Mouse (Mus musculus) forebrain, embryonic 10.5 days (tissue): ENCODE measurements at regions not wholly inside any gene's neighbourhood (a gene's known extent, or its start where the extent isn't known, plus 50 kb on each side); places are given as distances from the start of the nearest gene placed in this dataset.

ENCODE experiments used
- DNase-seq: peaks from one replicate; pipeline ENCODE4 v3.0.0-alpha.2; 2017; ENCODE audit warnings: low spot score; ENCODE audit errors: extremely low spot score
- H3K27ac ChIP-seq: fragments of 300-500 bp; sonication (generic); 2 replicates; pipeline ENCODE4 v1.5.1; 2016; ENCODE audit warnings: mild to moderate bottlenecking
- H3K27me3 ChIP-seq: fragments of 300-500 bp; sonication (generic); 2 replicates; pipeline ENCODE4 v1.6.1; 2016; ENCODE audit warnings: mild to moderate bottlenecking; ENCODE audit not compliant: poor library complexity, severe bottlenecking
- H3K36me3 ChIP-seq: fragments of 300-500 bp; sonication (generic); replicated peaks from 2 replicates; pipeline ENCODE4 v1.6.1; 2016; ENCODE audit warnings: mild to moderate bottlenecking, moderate library complexity
- H3K4me1 ChIP-seq: fragments of 300-500 bp; sonication (generic); 2 replicates; pipeline ENCODE4 v1.6.1; 2016
- H3K4me3 ChIP-seq: fragments of 300-500 bp; sonication (generic); 2 replicates; pipeline ENCODE4 v1.5.1; 2016; ENCODE audit warnings: mild to moderate bottlenecking, moderate library complexity
- H3K9me3 ChIP-seq: fragments of 300-500 bp; sonication (generic); 2 replicates; pipeline ENCODE4 v1.6.1; 2016; ENCODE audit warnings: mild to moderate bottlenecking, moderate library complexity
- WGBS: fragments of 180-500 bp; shearing (Covaris S2); methylation state at CpG from one replicate; pipeline ENCODE4 v1.1.7; 2016; 5-methylcytosine and 5-hydroxymethylcytosine counted together

DNA sequence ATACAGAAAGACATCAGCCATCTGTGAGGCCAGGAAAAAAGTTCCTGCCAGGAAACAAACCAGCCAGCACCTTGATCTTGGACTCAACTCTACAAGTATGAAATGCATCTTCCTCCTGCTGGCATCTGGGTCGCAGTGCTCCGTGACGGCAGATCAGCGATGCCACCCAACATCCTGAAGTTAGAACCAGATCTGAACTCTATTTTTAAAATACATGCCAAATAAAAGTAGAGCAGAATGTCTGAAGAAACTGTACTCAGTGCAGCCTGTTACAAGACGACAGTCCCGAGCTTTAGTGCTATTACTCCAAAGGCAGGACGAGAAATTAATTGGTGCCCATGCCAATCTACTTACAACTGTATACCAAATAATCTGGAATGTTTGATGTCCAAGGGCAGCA is 80.2 kb downstream of the Kctd12 start:
- WGBS: 95% methylated on average over 7 of the region's 7 CpGs
- Histone ChIP-seq H3K27me3 (no peaks in the 10 kb centered on the region), H3K4me1 (peaks cover 4% of the 10 kb centered on the region; the same call in 1 of the 2 replicates), H3K27ac (no peak overlapping the region), H3K9me3 (no peaks in the 10 kb centered on the region), H3K36me3 (no peaks in the 10 kb centered on the region), H3K4me3 (no peak overlapping the region)
- DNase-seq: no peak

DNA sequence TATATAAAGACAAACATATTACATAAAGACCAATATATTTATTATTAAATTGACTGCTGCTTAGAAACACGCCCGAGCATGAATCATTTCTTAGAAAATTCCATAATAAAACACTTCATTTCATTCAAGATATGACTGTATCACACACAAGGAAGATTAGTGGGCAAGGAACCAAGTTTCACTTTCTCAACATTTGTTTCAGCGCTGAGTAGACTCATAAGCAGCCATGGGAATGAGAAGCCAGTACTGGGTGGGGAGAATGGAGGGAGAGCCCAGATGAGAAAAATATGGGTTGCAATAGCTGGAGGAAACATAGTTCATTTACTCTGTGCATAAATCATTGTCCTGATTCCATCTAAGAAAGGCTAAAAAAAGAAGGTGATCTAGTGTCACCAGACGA is 84.0 kb downstream of the Kctd12 start:
- no peak for DNase-seq
- H3K27me3 ChIP-seq: no peaks in the 10 kb centered on the region
- H3K36me3 ChIP-seq: no peaks in the 10 kb centered on the region
- H3K9me3 ChIP-seq: no peaks in the 10 kb centered on the region
- peaks cover 4% of the 10 kb centered on the region; the same call in 1 of the 2 replicates for H3K4me1 ChIP-seq
- WGBS: 94% methylated on average over 4 of the region's 4 CpGs
- no peak overlapping the region for H3K27ac ChIP-seq
- no peak overlapping the region for H3K4me3 ChIP-seq

DNA sequence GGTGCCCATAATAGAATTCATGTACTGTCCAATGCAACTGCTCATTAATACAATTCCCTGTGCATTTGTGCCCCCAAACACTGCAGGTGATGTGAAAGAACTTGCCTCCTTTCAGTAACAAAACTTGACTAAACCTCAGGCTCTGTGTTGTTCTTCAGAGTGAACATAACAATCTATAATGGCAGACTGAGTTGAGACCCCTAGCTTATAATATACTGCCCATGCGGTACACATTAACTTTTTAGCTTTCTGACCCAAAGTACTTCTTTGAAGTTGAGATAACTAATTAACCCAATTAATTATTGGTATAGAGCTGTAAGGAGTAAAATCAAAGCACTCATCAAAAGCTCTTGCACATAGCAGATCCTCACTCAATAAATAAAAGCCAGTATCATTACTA is 85.4 kb downstream of the Kctd12 start:
- Histone ChIP-seq H3K4me1 (no peaks in the 10 kb centered on the region), H3K27ac (no peak overlapping the region), H3K36me3 (no peaks in the 10 kb centered on the region), H3K9me3 (no peaks in the 10 kb centered on the region), H3K27me3 (no peaks in the 10 kb centered on the region), H3K4me3 (no peak overlapping the region)
- DNase-seq: no peak
- WGBS: 93% methylated on average over 1 of the region's 1 CpGs

DNA sequence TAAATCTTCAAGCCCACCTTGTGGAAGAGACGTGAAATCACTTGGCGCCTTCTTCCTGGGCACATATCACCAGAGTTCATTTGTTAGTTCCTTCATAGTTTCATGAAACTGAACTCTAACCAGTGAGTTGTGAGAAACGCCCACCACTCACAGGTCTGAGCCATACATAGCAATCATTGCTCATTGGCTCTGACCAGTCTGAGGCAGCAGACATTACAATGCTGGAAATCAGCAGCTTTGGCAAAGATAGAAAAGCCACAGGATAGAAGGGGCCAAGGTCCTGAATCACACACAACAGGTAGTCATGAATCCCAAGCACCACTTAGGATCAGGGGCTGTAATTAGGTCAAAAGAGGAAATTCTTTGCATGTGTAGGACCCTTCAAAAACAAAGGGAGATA is 85.9 kb downstream of the Kctd12 start:
- Histone ChIP-seq H3K4me1 (no peaks in the 10 kb centered on the region), H3K9me3 (no peaks in the 10 kb centered on the region), H3K27me3 (no peaks in the 10 kb centered on the region), H3K36me3 (no peaks in the 10 kb centered on the region), H3K4me3 (no peak overlapping the region), H3K27ac (no peak overlapping the region)
- 87% methylated on average over 3 of the region's 3 CpGs for WGBS
- DNase-seq: no peak

DNA sequence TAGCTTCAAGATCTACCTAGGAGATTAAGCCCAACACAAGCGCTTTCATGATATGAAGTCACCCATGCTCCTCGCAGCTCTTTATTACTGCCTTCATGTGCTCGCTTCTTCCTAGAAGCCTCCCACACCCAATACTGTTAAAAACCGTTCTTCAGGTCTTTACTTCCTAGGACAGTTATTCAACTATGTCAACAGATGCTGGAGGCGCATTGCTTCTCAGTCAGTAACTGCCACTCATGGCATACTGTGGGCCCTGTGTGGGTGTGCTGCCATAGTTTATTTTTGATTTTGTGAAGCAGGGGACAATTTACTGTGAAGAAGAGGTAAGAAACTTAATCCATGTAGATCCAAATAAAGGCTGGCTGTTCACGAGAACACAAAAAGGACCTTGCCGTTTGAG is 89.2 kb downstream of the Kctd12 start:
- Histone ChIP-seq H3K36me3 (no peaks in the 10 kb centered on the region), H3K9me3 (no peaks in the 10 kb centered on the region), H3K27ac (no peak overlapping the region), H3K4me3 (no peak overlapping the region), H3K27me3 (no peaks in the 10 kb centered on the region), H3K4me1 (no peaks in the 10 kb centered on the region)
- DNase-seq: no peak
- 95% methylated on average over 7 of the region's 7 CpGs for WGBS

DNA sequence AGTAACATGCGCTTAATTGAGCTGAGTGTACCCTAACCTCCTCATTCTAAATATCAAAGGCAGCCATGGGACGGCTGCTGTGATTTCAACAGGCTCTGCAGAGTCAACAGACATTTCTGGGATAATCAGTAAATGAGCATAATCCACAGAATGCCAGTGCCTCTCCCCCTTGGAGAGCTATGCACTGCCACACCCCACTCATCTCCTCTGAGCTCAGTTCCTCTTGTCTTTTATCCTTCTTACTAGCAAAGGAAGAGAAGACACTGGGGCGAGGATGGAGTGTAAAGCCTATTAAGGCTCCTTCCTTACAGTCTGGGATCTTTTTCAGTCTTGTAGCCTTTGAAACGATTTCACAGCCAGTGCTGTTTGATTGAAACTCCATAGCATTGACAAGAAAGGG is 90.9 kb downstream of the Kctd12 start:
- WGBS: 41% methylated on average over 4 of the region's 4 CpGs
- no peak for DNase-seq
- Histone ChIP-seq H3K36me3 (no peaks in the 10 kb centered on the region), H3K9me3 (no peaks in the 10 kb centered on the region), H3K27me3 (no peaks in the 10 kb centered on the region), H3K27ac (no peak overlapping the region), H3K4me1 (no peaks in the 10 kb centered on the region), H3K4me3 (no peak overlapping the region)

DNA sequence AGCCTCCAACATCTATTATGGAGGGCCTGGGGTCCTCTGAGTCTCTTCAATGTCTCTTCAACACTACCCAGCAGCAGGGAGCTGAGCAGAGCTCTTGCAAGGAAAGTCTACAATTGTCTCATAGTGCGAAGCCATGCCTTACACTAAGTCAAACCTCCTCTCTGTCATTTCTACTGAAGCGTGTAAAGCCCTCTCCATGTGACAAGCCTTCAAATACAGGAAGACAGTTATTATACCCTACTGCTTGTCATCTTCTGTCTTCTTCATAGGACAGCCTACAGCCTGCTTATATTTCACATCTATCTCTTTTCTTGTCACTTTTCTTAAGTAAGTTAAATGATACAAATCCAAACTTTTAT is 97.2 kb downstream of the Kctd12 start:
- Histone ChIP-seq H3K4me1 (no peaks in the 10 kb centered on the region), H3K36me3 (no peaks in the 10 kb centered on the region), H3K9me3 (no peaks in the 10 kb centered on the region), H3K27me3 (no peaks in the 10 kb centered on the region), H3K4me3 (no peak overlapping the region), H3K27ac (no peak overlapping the region)
- DNase-seq: no peak
- 89% methylated on average over 2 of the region's 2 CpGs for WGBS

DNA sequence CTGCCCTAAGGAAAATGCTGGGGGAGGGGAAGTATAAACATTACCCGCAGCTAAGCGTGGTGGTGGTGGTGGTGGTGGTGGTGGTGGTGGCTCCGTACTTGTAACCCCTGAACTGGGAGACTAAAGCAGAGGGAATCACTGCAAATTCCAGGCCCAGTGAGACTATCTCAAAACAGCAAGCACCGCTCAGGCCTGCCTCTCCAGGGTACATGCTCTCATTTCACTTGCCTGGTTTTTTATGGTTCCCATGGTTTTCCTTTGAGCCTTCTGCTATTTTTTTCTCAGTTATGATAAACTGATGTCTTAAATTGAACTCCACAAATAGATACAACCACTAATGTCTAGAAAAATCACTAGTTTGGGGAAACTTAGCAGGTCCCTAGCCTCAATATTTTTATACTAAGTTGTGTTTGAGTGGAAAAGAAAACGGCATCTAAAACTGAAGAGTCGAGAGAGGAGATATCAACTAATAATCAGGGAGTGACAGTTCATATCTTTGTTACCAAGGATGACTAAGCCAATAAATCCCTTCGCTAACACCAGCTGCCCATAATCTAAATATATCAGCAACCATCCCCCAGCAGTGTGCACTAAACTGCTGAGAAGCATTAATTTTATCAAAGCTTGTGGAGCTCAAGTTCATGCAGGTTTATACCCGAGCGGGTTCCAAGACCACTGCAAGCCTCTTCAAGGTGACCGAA is 97.7 kb downstream of the Kctd12 start:
- Histone ChIP-seq H3K4me3 (no peak overlapping the region), H3K9me3 (no peaks in the 10 kb centered on the region), H3K36me3 (no peaks in the 10 kb centered on the region), H3K27ac (no peak overlapping the region), H3K4me1 (no peaks in the 10 kb centered on the region), H3K27me3 (no peaks in the 10 kb centered on the region)
- no peak for DNase-seq
- 89% methylated on average over 10 of the region's 10 CpGs for WGBS

DNA sequence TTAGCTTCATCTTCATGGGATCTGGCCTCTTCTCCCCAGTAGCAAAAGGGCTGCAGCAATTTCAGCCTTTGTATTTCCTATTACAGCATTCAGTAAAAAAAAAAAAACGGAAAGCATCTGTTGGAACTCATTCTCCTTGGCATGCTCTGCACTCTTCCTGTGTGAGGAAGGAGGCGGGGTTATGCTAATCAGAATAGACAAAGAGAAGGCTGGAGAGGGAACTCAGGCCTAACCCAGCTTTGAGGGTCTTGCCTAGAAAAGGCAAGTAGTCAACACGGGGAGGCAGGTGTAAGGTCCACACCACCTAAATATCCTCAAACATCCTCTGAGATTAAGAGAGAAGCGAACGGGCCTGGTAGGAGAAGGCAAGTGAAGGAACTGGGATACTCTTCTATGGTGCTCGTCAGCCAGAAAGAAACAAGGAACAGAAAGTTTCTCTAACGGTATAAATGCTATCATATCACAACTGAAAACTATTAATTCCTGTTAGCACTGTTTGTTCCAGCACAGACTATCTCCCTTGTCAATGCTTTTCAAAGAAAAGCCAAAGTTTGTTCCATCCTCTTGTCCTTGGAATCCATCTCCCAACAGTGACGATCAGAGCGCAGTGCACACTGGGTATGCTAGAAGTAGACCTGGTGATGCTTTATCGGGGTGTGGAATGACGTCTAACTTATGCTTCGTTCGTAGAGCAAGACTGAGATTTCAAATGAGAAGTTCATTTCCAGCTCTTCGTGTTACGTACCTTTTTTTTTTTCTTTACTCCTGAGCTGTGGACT is 98.9 kb downstream of the Kctd12 start:
- Histone ChIP-seq H3K27ac (no peak overlapping the region), H3K27me3 (no peaks in the 10 kb centered on the region), H3K9me3 (no peaks in the 10 kb centered on the region), H3K4me1 (no peaks in the 10 kb centered on the region), H3K36me3 (no peaks in the 10 kb centered on the region), H3K4me3 (no peak overlapping the region)
- no peak for DNase-seq
- 84% methylated on average over 15 of the region's 15 CpGs for WGBS

DNA sequence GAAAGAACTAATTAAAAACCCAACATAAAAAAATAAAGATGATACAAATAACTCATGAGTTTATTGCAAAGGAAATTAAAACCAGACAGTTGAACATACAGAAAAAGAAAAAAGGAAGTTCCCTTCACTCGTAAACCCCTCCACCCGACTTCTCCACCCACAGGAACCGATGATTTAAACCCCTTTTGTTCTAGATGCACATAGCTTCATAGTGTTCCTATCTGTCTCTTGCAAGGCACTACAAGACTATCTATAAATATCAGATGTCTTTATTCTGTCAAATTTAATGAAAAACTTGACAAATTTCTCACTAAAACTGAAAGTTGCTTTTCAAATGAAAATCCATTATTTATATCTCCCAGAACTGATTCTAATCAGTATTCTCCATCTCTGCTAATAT is 100.2 kb downstream of the Kctd12 start:
- H3K4me1 ChIP-seq: no peaks in the 10 kb centered on the region
- H3K36me3 ChIP-seq: no peaks in the 10 kb centered on the region
- no peak overlapping the region for H3K4me3 ChIP-seq
- H3K27ac ChIP-seq: no peak overlapping the region
- no peaks in the 10 kb centered on the region for H3K9me3 ChIP-seq
- H3K27me3 ChIP-seq: no peaks in the 10 kb centered on the region
- no peak for DNase-seq
- 91% methylated on average over 3 of the region's 3 CpGs for WGBS

DNA sequence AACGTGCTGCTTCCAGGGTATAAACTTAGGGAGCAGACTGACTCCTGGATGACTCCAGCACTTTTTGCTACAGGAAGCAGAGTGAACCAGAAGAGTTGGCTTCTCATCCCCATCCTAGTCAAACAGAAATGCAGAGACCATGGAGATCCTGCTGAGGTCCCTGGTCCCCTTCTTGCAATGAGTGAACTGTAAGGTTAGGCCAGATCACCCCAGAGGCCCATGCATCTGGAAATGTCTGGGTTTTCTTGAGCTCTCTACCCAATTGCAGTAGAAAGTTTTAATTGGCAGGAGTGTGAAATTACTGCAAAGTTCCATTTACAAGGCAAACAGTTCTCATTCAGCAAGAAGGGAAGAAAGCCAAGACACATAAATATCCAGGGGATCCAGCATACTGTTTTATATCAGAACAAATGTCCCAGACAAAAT is 101.8 kb downstream of the Kctd12 start:
- H3K4me3 ChIP-seq: no peak overlapping the region
- H3K27ac ChIP-seq: no peak overlapping the region
- H3K36me3 ChIP-seq: no peaks in the 10 kb centered on the region
- H3K9me3 ChIP-seq: no peaks in the 10 kb centered on the region
- H3K4me1 ChIP-seq: no peaks in the 10 kb centered on the region
- no peaks in the 10 kb centered on the region for H3K27me3 ChIP-seq
- 85% methylated on average over 1 of the region's 1 CpGs for WGBS
- DNase-seq: no peak

DNA sequence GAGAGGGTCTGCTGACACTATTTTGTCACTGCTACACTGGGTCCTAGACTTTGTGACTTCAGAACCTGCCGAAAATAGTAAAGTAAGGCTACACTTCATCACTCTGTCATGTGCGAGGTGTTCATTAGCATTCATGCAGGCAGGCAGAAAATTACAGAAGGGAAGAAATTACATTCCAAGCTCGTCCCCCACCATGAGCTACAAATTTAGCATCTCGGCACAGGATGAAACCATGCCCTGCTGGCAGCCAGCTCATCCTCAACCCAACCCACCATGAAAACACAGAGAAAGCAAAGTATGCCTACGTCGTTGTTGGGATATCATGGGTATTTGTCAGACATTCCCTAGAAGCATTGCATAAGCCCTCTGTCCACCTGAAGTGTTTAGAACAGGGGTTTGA is 103.9 kb downstream of the Kctd12 start:
- DNase-seq: no peak
- 89% methylated on average over 6 of the region's 6 CpGs for WGBS
- H3K9me3 ChIP-seq: no peaks in the 10 kb centered on the region
- H3K27ac ChIP-seq: no peak overlapping the region
- H3K27me3 ChIP-seq: no peaks in the 10 kb centered on the region
- H3K36me3 ChIP-seq: no peaks in the 10 kb centered on the region
- no peaks in the 10 kb centered on the region for H3K4me1 ChIP-seq
- no peak overlapping the region for H3K4me3 ChIP-seq

DNA sequence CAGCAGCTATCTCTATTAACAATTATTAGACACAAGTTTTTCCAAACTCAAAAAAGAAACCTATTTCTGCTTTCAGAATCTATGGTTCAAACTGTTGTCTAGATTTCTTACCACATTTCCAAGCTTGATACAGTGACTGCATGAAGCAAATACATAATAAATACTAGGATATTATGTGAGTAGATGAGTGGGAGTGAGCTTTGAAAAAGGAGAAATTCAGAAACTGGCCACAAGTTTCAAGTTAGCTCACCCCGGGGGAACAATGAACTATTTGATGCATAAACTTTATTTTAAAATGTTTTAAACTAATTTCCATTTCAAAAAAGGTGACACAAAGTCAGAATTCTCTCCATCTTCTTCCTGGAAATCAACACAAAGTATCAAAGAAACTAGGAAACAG is 114.3 kb downstream of the Kctd12 start:
- no peak overlapping the region for H3K4me3 ChIP-seq
- DNase-seq: no peak
- WGBS: 83% methylated on average over 1 of the region's 1 CpGs
- H3K36me3 ChIP-seq: no peaks in the 10 kb centered on the region
- H3K27me3 ChIP-seq: no peaks in the 10 kb centered on the region
- no peaks in the 10 kb centered on the region for H3K4me1 ChIP-seq
- no peaks in the 10 kb centered on the region for H3K9me3 ChIP-seq
- no peak overlapping the region for H3K27ac ChIP-seq
